Mouse (Mus musculus) CD8-positive naive resting alpha-beta T cell, adult 2 months (primary cell): ENCODE data around the gene Socs7.
"Not testable (repeated sequence)": the region's sequence is repeated elsewhere in the genome, so short reads cannot be mapped to it uniquely, and the experiment has no call there.

ENCODE experiments used
- DNase-seq, 2 experiments: peaks; one replicate each; pipeline ENCODE4 v3.0.0; 2022; ENCODE audit warnings: low read depth in 2 of 2, low spot score in 2 of 2

Socs7 gene

GRCm38 (mm10) chr11:97361948-97362648 is at the start of gene Socs7:
Gene Socs7, plus strand, starts transcription at chr11:97362551.
- peak; percentile 77 to 86 for DNase-seq

- DNase-seq = not testable (repeated sequence)
These were observed 49.5 kb upstream of the Socs7 start for GRCm38 (mm10) chr11:97312871-97313270.

- peak in 1 of 2 experiments; percentile 31 for DNase-seq
These were observed 48.2 kb upstream of the Socs7 start for GRCm38 (mm10) chr11:97314110-97314509.

GRCm38 (mm10) chr11:97314751-97315503 is 47.4 kb upstream of the Socs7 start:
- DNase-seq = no peak

- peak; percentile 98 to 99 for DNase-seq
These were observed 46.5 kb upstream of the Socs7 start, which contains the start of gene Mrpl45 for GRCm38 (mm10) chr11:97315504-97316503. Gene Mrpl45, plus strand, starts transcription at chr11:97315716.

- DNase-seq = no peak
These were observed 41.2 kb upstream of the Socs7 start for GRCm38 (mm10) chr11:97321197-97321596.

- DNase-seq = not testable (repeated sequence)
These were observed 40.3 kb upstream of the Socs7 start for GRCm38 (mm10) chr11:97321894-97322600.

GRCm38 (mm10) chr11:97325224-97325623 is 37.1 kb upstream of the Socs7 start:
- no peak for DNase-seq

GRCm38 (mm10) chr11:97328148-97328547 is 34.2 kb upstream of the Socs7 start:
- DNase-seq = peak in 1 of 2 experiments; percentile 37

- DNase-seq = no peak
These were observed 32.0 kb upstream of the Socs7 start for GRCm38 (mm10) chr11:97330315-97330714.

GRCm38 (mm10) chr11:97331231-97332190 is 30.8 kb upstream of the Socs7 start:
- DNase-seq = no peak

- DNase-seq = no peak
These were observed 29.3 kb upstream of the Socs7 start for GRCm38 (mm10) chr11:97333044-97333443.

GRCm38 (mm10) chr11:97333896-97334295 is 28.5 kb upstream of the Socs7 start:
- DNase-seq = no peak

- DNase-seq = no peak
These were observed 28.0 kb upstream of the Socs7 start for GRCm38 (mm10) chr11:97334400-97334799.

- DNase-seq = no peak
These were observed 26.1 kb upstream of the Socs7 start for GRCm38 (mm10) chr11:97336238-97336637.

- no peak for DNase-seq
These were observed 25.5 kb upstream of the Socs7 start for GRCm38 (mm10) chr11:97336751-97337345.

GRCm38 (mm10) chr11:97337363-97337762 is 25.0 kb upstream of the Socs7 start:
- DNase-seq = no peak

GRCm38 (mm10) chr11:97338302-97338976 is 23.9 kb upstream of the Socs7 start:
- no peak for DNase-seq
